Mouse (Mus musculus) spleen, postnatal 14 days (tissue): ENCODE results near the gene Hexdc.

ENCODE experiments used
- DNase-seq, 2 experiments: peaks; one replicate each; pipeline ENCODE4 v3.0.0; 2021 to 2022; ENCODE audit warnings: low spot score in 2 of 2

The Hexdc gene

DNA sequence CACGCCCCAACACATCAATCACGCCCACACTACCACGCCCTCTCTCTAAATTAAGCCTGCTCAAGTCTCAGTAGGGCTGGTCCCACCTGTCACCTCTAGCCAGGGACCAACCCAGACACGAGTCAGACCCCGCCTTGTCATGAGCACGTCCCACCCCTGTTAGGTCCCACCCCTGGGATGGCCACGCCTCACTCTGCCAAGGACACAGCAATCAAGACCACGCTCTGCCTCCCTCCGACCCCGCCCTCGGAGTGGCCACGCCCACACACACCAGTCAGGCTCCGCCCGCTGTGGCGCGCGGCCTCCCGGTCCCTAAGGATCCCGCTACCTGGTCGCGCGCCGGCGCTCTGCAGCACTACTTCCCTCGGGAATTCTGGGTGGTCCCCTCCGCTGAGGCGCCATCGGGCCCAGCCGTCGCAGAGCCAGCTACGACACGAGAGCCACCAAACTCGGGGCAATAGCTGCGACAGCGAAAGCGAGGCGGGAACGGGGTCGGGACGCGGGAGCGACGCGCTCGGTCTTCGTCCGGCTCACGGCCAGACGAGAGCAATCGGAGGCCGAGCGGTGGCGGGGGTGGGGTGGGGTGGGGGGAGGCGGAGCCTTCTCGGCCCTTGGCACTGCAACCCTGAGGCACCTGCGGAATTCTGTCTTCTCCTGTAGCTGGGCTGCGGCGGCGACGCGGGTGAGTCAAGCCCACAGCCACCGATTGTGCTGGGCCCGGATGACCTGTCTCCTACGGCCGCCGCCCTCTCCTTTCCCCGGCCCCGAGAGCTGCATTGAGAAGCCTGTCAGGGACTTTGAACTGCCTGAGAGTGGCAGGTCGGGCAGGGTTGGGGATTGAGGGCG is at the start of gene Hexdc, which contains the start of gene Ogfod3:
Gene Hexdc (plus strand): TSS at position 273 of the 846 bp plus-strand sequence.
Gene Ogfod3 (minus strand): TSS at position 551 of the 846 bp plus-strand sequence.
- DNase-seq = peak; percentile 90 to 94

DNA sequence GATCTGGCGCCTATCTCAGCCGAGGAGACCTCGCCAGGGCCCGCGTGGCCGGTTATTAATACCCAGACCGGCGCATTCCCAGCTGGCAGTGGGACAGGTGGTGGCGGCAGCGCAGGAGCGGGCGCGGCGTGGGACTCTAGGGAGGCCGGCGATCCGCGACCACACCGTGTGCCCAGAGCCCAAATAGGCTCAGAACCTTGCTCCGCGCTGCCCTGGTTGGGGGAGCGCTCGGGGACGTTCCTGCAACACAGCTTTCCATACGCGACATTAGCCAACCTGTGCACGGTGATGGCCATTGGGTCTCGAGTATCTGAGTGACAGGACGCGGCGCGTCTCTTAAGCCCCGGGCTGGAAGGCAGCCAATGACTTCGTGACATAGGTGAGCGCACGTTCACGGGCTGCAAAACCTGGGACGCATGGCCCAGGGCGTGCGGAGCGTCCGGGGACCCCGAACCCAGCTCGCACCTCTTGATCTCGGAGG is 47.8 kb upstream of the Hexdc start:
- DNase-seq = no peak

DNA sequence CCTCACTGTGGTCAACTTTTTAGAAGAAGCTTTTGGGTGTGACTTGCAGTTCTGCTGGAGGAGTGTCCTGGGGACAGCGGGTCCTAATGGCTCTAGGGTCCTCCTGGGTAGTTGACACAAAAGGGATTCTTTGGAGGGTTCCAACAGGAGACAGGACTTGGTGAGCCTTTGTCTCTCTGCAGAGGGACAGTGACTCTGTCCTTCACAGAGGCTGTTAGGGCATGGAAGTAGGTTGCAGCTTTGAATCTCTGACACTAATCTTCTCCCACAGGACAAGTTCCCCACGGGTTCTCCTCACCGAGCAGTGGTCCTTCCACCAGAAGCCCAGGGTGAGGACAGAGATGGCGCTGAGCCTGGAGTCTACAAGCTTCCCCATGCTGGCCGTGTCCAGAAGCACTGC is 44.3 kb upstream of the Hexdc start, which contains the start of gene Uts2r:
Gene Uts2r (plus strand): TSS at position 301 of the 400 bp plus-strand sequence.
- DNase-seq = no peak

DNA sequence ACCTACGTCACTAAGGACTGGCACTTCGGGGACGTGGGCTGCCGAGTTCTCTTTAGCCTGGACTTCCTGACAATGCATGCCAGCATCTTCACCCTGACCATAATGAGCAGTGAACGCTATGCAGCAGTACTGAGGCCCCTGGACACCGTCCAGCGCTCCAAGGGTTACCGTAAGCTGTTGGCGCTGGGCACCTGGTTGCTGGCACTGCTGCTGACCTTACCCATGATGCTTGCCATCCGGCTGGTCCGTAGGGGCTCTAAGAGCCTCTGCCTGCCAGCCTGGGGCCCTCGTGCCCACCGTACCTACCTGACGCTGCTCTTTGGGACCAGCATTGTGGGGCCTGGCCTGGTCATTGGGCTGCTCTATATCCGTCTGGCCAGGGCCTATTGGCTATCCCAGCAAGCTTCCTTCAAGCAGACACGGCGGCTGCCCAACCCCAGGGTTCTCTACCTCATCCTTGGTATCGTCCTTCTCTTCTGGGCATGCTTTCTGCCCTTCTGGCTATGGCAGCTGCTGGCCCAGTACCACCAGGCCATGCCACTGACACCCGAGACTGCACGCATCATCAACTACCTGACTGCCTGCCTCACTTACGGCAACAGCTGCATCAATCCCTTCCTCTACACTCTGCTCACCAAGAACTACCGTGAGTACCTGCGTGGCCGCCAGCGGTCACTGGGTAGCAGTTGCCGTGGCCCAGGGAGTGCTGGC is 43.4 kb upstream of the Hexdc start:
- DNase-seq = no peak

DNA sequence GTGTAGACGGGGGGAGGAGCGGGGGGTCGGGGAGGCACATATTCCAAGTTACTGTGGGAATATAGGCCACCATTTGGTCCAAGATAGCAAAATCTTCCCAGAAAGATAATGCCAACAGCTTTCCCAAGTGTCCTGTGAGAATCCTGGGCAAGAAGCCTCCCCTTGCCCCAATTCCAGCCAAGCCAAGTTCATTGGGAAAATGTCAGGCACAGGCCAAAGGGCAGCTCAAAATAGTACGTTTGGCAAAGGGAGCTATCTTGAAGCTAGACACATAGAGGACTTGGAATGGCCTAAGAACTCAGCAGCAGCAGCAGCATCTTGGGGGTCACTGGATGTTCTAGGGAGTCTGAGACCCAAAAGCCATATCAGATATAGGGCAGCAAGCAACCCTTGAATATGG is 40.5 kb upstream of the Hexdc start:
- no peak for DNase-seq

DNA sequence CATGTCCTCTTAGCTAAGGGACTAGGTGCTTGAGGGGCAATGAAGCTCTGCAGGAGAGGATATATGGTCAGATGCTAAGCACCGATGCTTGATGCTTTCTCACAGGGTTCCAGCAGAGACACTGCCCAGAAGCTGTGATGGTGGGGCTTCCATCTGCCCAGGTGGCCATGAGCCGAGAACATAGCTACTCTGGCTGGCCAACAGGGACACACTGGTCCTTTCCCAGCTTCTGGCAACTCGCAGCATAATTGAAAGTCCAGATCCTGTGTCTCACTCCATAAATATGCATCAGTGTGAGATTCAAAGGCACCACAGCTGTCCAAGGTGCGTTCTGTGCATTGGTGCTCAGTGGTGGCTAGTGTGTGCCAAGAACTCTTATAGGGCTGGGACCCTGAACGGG is 31.0 kb upstream of the Hexdc start:
- no peak for DNase-seq

DNA sequence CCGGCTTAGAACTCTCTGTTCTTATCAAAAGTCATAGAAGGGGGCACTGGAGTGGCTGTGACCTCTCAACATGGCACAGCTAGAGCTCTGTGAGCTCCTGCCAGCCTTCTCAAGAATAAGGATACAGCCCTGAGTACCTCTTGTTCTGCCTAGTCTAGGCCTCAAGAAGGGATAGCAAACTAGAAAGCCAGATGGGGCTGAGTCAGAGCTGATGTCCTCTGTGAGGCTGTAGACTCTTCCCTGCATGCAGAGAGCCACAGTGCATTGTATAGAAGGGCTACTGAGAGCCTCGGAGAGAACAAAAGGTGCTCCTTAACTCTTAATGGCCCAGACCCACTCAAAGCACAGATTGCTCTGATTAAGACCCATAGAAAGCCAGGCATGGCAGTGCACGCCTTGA is 30.0 kb upstream of the Hexdc start:
- DNase-seq = no peak

DNA sequence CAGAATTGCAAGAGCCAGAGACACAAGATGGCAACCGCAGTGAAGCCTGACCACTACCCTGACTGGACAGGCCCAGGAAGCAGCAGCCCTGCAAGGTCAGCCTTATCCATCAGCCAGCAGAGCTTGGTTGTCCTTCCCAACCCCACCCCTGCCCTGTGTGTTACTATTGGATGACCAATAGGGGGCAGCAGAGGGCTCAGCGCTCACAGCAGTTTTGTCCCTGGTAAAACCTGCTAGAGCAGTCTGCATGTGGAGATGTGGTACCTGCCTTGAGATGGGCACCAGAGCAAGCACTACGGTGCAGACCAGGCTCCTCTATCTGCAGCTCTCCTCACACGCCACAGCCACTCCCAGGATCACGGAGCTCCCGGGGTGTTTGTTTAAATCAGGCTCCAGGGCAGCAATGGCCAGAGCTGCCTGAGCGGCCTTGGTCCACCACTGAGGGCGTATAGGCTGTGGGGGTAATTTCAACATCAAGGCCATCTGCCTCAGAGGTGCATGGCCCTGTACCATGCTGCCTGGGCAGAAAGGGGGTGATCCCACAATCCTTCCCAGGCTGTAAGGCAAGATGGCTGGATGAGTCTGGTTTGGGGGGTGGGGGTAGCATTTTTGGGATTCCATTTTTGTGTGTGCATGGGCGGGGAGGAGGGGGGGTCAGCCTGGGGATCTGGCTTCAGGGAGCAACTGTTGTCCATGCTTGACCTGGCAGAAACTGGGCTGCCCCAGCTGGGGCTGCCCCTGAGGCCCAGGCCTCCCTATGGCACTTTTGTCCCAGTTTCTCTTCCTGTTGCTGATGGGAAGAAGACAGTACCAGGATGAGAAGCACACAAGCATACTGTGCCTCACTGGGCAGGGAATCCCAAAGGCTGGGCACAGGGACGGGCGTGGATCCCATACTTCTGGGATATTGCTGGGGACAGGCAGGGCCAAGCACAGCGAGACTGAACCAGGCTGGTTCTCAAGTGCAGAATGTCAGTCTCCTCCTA is 27.7 kb upstream of the Hexdc start:
- DNase-seq = peak in 1 of 2 experiments; percentile 29

DNA sequence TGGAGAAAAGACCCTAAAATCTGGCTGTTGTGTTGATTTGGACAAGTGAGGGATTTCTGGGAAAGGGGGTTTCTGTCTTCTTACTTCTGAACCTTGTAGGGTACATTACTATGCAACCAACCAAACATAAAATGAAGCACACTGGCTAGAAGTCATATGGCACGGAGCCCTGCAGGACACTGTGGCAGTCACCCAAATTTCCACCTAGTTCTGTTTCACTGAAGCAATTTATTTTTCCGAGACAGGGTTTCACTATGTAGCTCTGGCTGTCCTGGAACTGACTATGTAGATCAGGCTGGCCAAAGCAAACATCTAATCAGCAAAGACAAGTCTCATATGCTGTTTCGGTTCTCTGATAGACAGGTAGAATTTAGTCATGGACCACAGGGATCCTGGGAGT is 14.6 kb upstream of the Hexdc start:
- no peak for DNase-seq

DNA sequence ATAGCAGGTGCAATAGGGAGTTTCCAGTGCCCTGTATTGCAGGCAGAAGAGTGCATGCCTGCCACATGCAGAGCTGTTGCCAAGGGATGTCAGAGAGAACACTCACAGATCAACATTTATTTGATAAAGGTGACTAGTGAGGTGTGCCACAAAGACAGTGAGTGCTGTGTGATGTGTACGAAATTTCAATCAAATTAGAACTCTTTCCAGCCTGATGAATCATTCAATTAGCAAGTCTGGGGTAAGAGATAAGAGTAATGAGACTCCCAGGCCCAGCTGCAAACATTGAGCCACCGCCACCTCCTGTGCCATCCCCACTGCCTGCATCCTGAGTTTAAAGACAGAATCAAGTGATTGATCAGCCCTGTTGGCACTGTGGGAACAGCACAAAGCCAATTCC is 11.5 kb upstream of the Hexdc start:
- DNase-seq = no peak

DNA sequence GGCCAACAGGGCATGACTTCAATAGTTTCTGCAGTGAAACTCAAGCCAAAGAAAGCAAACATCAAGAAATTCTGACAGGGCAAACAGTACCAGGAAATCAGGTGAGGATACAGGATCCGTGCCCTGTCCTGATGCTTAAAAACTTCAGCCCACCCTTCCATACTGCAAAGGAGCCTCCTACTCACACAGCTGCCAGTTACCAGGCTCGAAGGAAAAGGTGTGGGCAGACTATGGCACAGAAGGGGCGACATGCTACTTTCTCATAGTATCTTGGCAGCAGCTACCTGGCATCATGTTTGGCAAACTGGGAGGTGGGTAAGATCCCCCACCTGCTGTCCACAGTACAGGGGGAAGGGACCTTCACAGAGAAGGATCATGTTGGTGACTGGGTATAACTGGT is 10.8 kb upstream of the Hexdc start:
- no peak for DNase-seq

DNA sequence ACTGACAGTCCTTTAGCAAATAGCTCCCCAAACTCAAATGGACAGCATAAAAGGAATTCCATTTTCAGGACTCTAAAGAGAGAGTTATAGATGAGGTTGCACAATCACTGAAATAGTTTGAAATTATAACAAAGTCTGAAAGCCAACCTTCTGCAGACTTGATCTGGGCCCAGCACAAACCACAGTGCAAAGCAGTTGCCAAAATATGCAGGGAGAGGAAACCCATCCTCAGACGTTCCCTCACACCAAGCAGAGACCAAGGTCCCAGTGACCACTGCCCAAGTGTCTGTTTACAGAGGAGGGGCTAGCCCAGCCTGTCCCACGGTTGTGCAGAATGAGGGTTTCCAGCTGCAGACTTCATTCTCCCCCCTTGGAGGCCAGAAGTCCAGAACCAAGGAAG is 5.6 kb upstream of the Hexdc start:
- DNase-seq = no peak

DNA sequence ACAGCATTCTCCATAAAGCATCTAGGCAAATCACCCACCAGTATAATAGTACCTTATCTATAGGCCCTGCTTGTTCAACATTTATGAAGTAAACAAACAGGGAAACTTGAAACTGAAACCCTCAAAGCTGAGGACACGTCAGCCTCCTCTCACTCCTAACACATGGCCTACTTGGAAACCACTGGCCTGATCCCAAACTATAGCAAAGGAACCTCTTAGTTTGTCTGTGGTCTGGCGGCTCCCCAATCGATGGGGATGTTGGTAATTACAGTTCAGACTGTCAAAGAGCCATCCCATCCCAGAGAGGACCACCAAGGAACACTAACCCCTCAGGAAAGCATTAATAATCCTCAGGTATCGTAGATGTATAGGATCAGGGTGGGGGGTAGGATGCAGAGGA is 4.4 kb upstream of the Hexdc start:
- DNase-seq = no peak

DNA sequence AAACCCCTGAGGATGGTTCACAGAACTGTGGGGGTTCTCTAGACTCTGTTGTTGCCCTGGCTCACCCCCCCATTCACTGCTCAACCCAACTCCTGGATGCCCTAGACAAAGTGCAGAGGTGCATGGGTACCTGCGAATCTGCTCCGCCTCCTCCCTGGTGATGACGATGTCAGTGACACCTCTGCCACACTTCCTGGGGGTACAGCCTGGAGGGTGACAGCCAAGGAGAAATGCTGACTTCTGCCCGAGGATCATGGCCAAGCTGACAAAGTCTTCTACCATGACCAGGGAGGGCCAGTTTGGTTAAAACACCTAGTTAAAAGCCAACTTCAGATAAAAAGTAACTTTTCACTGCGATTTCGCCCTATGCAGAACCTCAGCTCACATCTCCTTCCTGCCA is 3.5 kb upstream of the Hexdc start:
- DNase-seq = no peak

DNA sequence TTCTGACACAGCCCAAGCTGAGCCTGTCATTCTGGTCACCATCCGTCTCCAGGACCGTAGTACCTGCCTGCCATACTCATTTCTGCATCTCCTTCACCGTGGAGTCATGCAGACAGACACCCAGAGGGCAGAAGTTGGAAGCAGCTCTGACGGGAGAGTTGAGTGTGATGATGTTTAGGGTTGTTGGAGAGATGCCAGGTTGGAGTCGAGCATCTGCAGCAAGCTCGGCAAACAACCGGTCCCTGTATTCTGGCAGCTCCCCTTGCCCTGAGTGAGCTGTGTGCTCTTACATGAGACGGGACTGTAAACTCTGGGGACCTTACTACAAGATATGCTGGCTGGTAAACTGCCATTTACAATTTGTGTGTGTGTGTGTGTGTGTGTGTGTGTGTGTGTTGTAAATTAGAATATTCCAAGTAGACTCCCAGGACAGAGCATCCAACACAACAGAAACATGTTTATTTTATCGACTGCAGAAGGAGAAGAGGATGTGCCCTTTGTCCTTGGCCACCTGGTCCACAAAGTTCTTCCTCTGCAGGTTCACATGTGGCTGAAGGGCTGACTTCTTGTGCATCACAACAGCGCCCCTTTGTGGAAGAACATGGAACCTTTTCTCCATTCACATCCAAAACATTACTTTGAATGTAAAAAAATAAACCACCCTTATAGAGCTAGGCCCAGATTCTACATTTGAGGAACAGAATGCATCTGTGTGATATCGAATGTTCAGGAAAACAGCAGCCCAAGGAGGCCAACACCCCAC is 2.6 kb upstream of the Hexdc start:
- DNase-seq = no peak

DNA sequence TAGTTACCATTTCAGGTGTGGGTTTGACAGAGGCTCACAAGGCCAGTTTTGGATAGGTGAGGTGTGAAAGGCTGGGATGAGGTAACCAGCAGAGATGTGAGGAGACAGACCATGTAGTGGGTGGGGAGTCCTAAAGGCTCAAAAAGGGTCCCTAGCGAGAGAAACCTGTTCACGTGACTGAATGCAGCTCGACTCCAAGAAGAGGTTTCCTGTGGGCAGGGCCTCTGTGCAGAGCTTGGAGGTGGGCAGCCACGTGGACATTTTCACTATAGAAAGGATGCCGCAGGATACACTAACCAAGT is 423 bp upstream of the Hexdc start:
- no peak for DNase-seq

DNA sequence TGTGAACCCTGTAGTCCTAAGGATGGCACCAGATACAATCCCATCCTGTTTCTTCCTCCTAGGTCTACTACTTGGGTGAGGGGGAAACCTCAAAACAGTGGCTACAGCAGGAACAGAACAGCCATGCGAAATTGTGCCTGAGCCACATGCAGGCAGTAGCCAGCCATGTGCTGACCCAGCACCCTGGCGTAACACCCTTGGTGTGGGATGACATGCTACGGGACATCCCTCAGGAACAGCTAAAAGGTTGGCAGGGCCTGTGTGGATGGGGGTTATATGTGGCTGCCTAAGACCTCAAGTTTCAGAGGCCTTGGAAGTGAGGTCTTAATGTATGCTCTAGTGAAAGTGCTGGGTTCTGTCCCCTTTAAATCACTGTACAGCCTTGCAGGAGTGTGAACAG is 12.6 kb downstream of the Hexdc start:
- no peak for DNase-seq

DNA sequence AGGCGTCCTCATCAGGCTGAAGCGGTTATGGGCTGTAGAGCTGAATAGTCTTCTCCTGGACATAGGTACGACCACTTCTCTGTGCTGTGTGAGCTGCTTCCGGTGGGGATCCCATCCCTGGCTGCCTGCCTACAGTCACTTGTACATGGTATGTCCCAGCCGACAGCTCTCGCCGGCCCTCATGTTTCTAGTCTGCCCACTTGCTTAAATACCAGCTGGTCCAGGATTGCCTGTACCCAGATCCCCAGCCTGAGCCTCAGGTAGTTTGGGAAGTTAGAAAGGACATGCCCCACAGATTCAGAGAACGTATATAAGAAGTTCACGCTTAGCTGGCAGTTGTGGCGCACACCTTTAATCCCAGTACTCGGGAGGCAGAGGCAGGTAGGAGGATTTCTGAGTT is 15.5 kb downstream of the Hexdc start:
- no peak for DNase-seq

DNA sequence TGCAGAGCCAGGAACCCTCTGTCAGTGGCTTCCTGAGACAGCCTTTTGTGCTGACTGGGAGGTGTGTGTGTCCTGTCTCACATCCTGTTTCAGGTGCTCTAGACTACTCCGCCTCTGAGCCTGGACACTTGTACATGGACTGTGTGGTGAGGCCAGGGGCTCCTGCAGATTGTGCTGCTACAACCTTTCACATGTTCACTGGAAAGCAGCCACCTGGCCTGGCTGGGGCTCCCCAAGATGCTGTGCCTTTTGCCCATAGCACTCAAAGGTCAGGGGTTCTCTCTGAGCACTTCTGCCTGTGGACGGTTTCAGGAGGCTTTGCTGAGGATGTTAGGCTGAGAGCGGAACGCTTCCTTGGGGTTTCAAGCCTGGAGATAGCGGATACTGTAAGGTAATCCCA is 16.5 kb downstream of the Hexdc start:
- no peak for DNase-seq

DNA sequence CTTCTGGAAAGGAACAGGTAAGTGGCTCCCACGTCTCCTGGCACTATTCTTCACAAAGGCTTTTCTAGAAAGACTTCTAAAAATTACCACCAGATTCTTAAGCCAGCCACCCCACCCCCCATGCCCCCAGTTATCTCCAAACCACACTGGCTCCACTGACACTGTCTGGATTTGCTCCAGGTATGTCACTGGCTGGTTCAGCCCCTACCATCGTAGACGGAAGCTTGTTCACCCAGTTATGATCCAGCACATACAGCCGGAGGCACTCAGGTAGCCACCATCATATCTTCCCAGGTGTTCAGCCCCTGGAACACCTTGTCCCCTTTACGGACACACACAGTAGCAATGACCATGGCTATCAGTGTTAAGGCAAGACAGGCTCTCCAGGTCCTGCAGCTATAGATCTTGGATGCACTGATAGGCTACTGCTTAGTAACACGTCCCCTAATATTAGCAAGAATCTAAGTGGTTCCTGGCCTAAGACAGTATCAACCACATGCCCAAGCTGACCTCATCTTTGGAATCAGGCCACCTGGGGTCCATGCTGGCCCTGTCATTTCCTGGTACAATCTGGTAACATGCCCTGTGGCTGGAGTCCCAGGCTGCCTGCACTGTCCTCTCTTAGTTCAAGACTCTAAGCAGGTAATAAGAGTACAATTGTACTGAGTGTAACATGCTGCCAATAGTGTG is 17.2 kb downstream of the Hexdc start:
- DNase-seq = no peak
